Mouse (Mus musculus): ENCODE measurements at regions not wholly inside any gene's neighbourhood (a gene's known extent, or its start where the extent isn't known, plus 50 kb on each side); places are given as distances from the start of the nearest gene placed in this dataset.

GRCm38 (mm10) chr4:150726539-150726938 lies 74.6 kb upstream of the Slc45a1 start:
- TF ChIP-seq CEBPB (IDR thresholded peaks at IDR 0.05; ENCODE audit: insufficient read depth, poor library complexity, severe bottlenecking), result no peak
- no peak for TF ChIP-seq MYOD1 (IDR thresholded peaks at IDR 0.05; ENCODE audit: control insufficient read depth in 1 of 3, insufficient read length in 2 of 3, low read depth in 2 of 3)
- TF ChIP-seq TCF12 (IDR thresholded peaks at IDR 0.05; ENCODE audit: insufficient read depth, poor library complexity, severe bottlenecking), result no peak
- no peak for TF ChIP-seq MYOG (IDR thresholded peaks at IDR 0.05; ENCODE audit: control insufficient read depth in 1 of 3, insufficient read depth in 1 of 3, insufficient read length in 2 of 3, low read depth in 2 of 3)
- no peak for TF ChIP-seq POLR2AphosphoS2 (IDR thresholded peaks at IDR 0.05; ENCODE audit: insufficient read length, low read depth)
- no peak for TF ChIP-seq USF1 (IDR thresholded peaks at IDR 0.05; ENCODE audit: low read depth)
- no peak for TF ChIP-seq REST (IDR thresholded peaks at IDR 0.05; ENCODE audit: insufficient read depth, insufficient read length)
- TF ChIP-seq SRF (IDR thresholded peaks at IDR 0.05; ENCODE audit: control insufficient read depth, insufficient read length, low read depth), result no peak
- TF ChIP-seq E2F4 (IDR thresholded peaks at IDR 0.05; ENCODE audit: insufficient read depth), result no peak
- no peak for TF ChIP-seq MAX (IDR thresholded peaks at IDR 0.05; ENCODE audit: low read depth)
- no peak for TF ChIP-seq TCF3 (IDR thresholded peaks at IDR 0.05; ENCODE audit: insufficient read length, low read depth)
- TF ChIP-seq POLR2A (IDR thresholded peaks at IDR 0.05; ENCODE audit: insufficient read length, low read depth), result no peak

GRCm38 (mm10) chr4:150726136-150726480 lies 74.1 kb upstream of the Slc45a1 start:
- no peaks in the 10 kb centered on the region for H3K27me3 ChIP-seq (ENCODE audit: control insufficient read depth, insufficient read depth, insufficient read length)
- no peak overlapping the region for H3ac ChIP-seq (ENCODE audit: control insufficient read depth, insufficient read length)
- H3K36me3 ChIP-seq (ENCODE audit: control insufficient read depth, insufficient read depth), result no peaks in the 10 kb centered on the region
- no peak overlapping the region for H3K4me3 ChIP-seq
- H3K79me2 ChIP-seq (ENCODE audit: control insufficient read depth, insufficient read depth), result no peaks in the 10 kb centered on the region
- TF ChIP-seq E2F4 (IDR thresholded peaks at IDR 0.05; ENCODE audit: insufficient read depth) (no peak), TCF3 (IDR thresholded peaks at IDR 0.05; ENCODE audit: insufficient read length, low read depth) (no peak), CEBPB (IDR thresholded peaks at IDR 0.05; ENCODE audit: insufficient read depth, poor library complexity, severe bottlenecking) (no peak), SRF (IDR thresholded peaks at IDR 0.05; ENCODE audit: control insufficient read depth, insufficient read length, low read depth) (no peak), USF1 (IDR thresholded peaks at IDR 0.05; ENCODE audit: low read depth) (no peak), MYOD1 (IDR thresholded peaks at IDR 0.05; ENCODE audit: control insufficient read depth in 1 of 3, insufficient read length in 2 of 3, low read depth in 2 of 3) (no peak), POLR2A (IDR thresholded peaks at IDR 0.05; ENCODE audit: insufficient read length, low read depth) (no peak), TCF12 (IDR thresholded peaks at IDR 0.05; ENCODE audit: insufficient read depth, poor library complexity, severe bottlenecking) (no peak), POLR2AphosphoS2 (IDR thresholded peaks at IDR 0.05; ENCODE audit: insufficient read length, low read depth) (no peak), MYOG (IDR thresholded peaks at IDR 0.05; ENCODE audit: control insufficient read depth in 1 of 3, insufficient read depth in 1 of 3, insufficient read length in 2 of 3, low read depth in 2 of 3) (no peak), MAX (IDR thresholded peaks at IDR 0.05; ENCODE audit: low read depth) (no peak), REST (IDR thresholded peaks at IDR 0.05; ENCODE audit: insufficient read depth, insufficient read length) (no peak)
- no peak overlapping the region for H3K4me2 ChIP-seq (ENCODE audit: low read depth)

More at GRCm38 (mm10) chr4:150726539-150726938, 74.6 kb upstream of the Slc45a1 start:
- Histone ChIP-seq H3ac (ENCODE audit: control insufficient read depth, insufficient read length) (no peak overlapping the region), H3K79me2 (ENCODE audit: control insufficient read depth, insufficient read depth) (no peaks in the 10 kb centered on the region), H3K36me3 (ENCODE audit: control insufficient read depth, insufficient read depth) (no peaks in the 10 kb centered on the region), H3K27me3 (ENCODE audit: control insufficient read depth, insufficient read depth, insufficient read length) (no peaks in the 10 kb centered on the region), H3K4me2 (ENCODE audit: low read depth) (no peak overlapping the region), H3K4me3 (no peak overlapping the region)

GRCm38 (mm10) chr4:150725443-150726135 lies 73.6 kb upstream of the Slc45a1 start:
- Histone ChIP-seq H3ac (ENCODE audit: control insufficient read depth, insufficient read length) (no peak overlapping the region), H3K36me3 (ENCODE audit: control insufficient read depth, insufficient read depth) (no peaks in the 10 kb centered on the region), H3K27me3 (ENCODE audit: control insufficient read depth, insufficient read depth, insufficient read length) (no peaks in the 10 kb centered on the region), H3K4me2 (ENCODE audit: low read depth) (no peak overlapping the region), H3K79me2 (ENCODE audit: control insufficient read depth, insufficient read depth) (no peaks in the 10 kb centered on the region), H3K4me3 (no peak overlapping the region)
- TF ChIP-seq E2F4 (IDR thresholded peaks at IDR 0.05; ENCODE audit: insufficient read depth), result no peak
- no peak for TF ChIP-seq TCF12 (IDR thresholded peaks at IDR 0.05; ENCODE audit: insufficient read depth, poor library complexity, severe bottlenecking)
- no peak for TF ChIP-seq USF1 (IDR thresholded peaks at IDR 0.05; ENCODE audit: low read depth)
- no peak for TF ChIP-seq MAX (IDR thresholded peaks at IDR 0.05; ENCODE audit: low read depth)
- TF ChIP-seq CEBPB (IDR thresholded peaks at IDR 0.05; ENCODE audit: insufficient read depth, poor library complexity, severe bottlenecking), result no peak
- TF ChIP-seq MYOG (IDR thresholded peaks at IDR 0.05; ENCODE audit: control insufficient read depth in 1 of 3, insufficient read depth in 1 of 3, insufficient read length in 2 of 3, low read depth in 2 of 3), result no peak
- no peak for TF ChIP-seq TCF3 (IDR thresholded peaks at IDR 0.05; ENCODE audit: insufficient read length, low read depth)
- no peak for TF ChIP-seq POLR2AphosphoS2 (IDR thresholded peaks at IDR 0.05; ENCODE audit: insufficient read length, low read depth)
- TF ChIP-seq REST (IDR thresholded peaks at IDR 0.05; ENCODE audit: insufficient read depth, insufficient read length), result no peak
- TF ChIP-seq POLR2A (IDR thresholded peaks at IDR 0.05; ENCODE audit: insufficient read length, low read depth), result no peak
- TF ChIP-seq MYOD1 (IDR thresholded peaks at IDR 0.05; ENCODE audit: control insufficient read depth in 1 of 3, insufficient read length in 2 of 3, low read depth in 2 of 3), result no peak
- TF ChIP-seq SRF (IDR thresholded peaks at IDR 0.05; ENCODE audit: control insufficient read depth, insufficient read length, low read depth), result no peak

GRCm38 (mm10) chr4:150724823-150725222 lies 72.8 kb upstream of the Slc45a1 start:
- no peak overlapping the region for H3ac ChIP-seq (ENCODE audit: control insufficient read depth, insufficient read length)
- no peaks in the 10 kb centered on the region for H3K79me2 ChIP-seq (ENCODE audit: control insufficient read depth, insufficient read depth)
- H3K4me2 ChIP-seq (ENCODE audit: low read depth), result no peak overlapping the region
- H3K4me3 ChIP-seq, result no peak overlapping the region
- no peaks in the 10 kb centered on the region for H3K27me3 ChIP-seq (ENCODE audit: control insufficient read depth, insufficient read depth, insufficient read length)
- no peak for TF ChIP-seq POLR2AphosphoS2 (IDR thresholded peaks at IDR 0.05; ENCODE audit: insufficient read length, low read depth)
- no peak for TF ChIP-seq REST (IDR thresholded peaks at IDR 0.05; ENCODE audit: insufficient read depth, insufficient read length)
- no peak for TF ChIP-seq MYOD1 (IDR thresholded peaks at IDR 0.05; ENCODE audit: control insufficient read depth in 1 of 3, insufficient read length in 2 of 3, low read depth in 2 of 3)
- TF ChIP-seq TCF12 (IDR thresholded peaks at IDR 0.05; ENCODE audit: insufficient read depth, poor library complexity, severe bottlenecking), result no peak
- TF ChIP-seq POLR2A (IDR thresholded peaks at IDR 0.05; ENCODE audit: insufficient read length, low read depth), result no peak
- no peaks in the 10 kb centered on the region for H3K36me3 ChIP-seq (ENCODE audit: control insufficient read depth, insufficient read depth)

Data from myocyte (in vitro differentiated cells).